Mouse (Mus musculus): ENCODE data around the gene Ispd. TPM values are rescaled to one million over a fixed set of nuclear protein-coding genes. Genes with fewer than 3 reads are reported as not detected.

Gene Ispd
- polyA plus RNA-seq, 1 experiment from 2014 or later: 13.7 TPM

DNA sequence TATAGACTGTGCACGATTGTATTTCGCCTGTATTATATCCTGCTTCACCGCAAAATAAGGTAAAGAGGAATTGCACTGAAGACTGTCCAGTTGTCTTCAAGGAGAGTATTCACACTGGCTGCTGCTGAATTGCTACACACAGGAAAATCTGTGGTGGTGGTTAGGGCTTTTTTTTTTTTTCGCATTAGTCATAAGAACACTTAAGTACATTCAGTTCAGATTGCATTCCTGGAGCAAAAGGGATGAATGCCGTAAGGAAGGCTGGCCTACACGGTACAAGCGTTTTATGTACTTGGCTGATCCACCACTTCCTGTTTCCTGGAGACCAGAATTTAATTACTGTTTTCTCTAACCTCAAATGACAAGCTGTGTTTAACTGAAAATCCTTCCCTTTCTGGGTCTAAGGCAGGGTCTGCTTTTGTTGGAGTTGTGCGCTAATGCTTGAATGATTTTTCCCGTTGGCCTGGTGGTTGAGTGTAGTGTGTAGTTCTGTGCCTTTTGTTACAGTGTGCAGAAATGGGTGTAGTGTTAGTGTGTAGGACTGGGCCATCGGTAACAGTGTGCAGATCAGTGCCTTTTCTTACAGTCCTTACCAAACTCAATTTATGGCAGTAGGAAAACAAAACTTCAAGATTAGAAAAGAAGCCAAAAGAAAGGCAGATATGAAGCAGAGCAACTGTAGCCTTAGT, 128.8 kb downstream of the Ispd start:
- H3K27ac ChIP-seq (ENCODE audit: low read length): no peak overlapping the region
- 75% methylated on average over 10 of the region's 10 CpGs for WGBS
- no peak overlapping the region for H3K4me2 ChIP-seq (replicated peaks; ENCODE audit: low read depth, low read length)
- H3K4me3 ChIP-seq (ENCODE audit: low read depth, low read length): no peak overlapping the region
- no peaks in the 10 kb centered on the region for H3K4me1 ChIP-seq (ENCODE audit: control insufficient read depth, insufficient read depth, low read length)
- H3K9ac ChIP-seq (replicated peaks; ENCODE audit: low read depth, low read length): no peak overlapping the region
- no peaks in the 10 kb centered on the region for H3K27me3 ChIP-seq (ENCODE audit: control insufficient read depth, insufficient read depth, low read length)
- ATAC-seq (ENCODE audit: insufficient number of reproducible peaks, insufficient read depth, low FRiP score, low read depth): no peak
- no peaks in the 10 kb centered on the region for H3K9me3 ChIP-seq (ENCODE audit: control insufficient read depth, low read depth, low read length)
- H3K36me3 ChIP-seq (ENCODE audit: control insufficient read depth, insufficient read depth, low read length): no peaks in the 10 kb centered on the region

DNA sequence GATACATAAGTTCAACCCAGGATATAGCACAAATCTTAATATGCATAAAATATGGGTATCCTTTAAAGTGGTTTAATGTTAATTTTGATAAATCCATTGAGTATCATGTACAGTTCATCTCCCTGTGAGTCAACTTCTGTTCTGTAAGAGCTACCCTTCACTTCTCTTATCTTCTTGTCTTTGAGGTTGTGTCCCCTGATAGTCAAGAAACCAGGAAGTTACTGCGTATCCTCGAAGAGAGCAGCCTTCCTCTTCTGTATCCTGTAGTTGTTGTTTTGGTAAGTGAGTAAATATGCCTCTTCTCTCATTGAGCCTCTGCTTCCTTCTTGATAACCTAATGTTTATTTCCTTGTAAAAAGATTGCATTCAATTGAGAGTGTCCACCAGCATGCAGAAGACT, 140.5 kb downstream of the Ispd start:
- no peak for ATAC-seq (ENCODE audit: insufficient number of reproducible peaks, insufficient read depth, low FRiP score, low read depth)
- Histone ChIP-seq H3K4me3 (ENCODE audit: low read depth, low read length) (no peak overlapping the region), H3K9ac (replicated peaks; ENCODE audit: low read depth, low read length) (no peak overlapping the region), H3K4me1 (ENCODE audit: control insufficient read depth, insufficient read depth, low read length) (no peaks in the 10 kb centered on the region), H3K9me3 (ENCODE audit: control insufficient read depth, low read depth, low read length) (no peaks in the 10 kb centered on the region), H3K27me3 (ENCODE audit: control insufficient read depth, insufficient read depth, low read length) (no peaks in the 10 kb centered on the region), H3K4me2 (replicated peaks; ENCODE audit: low read depth, low read length) (no peak overlapping the region), H3K27ac (ENCODE audit: low read length) (no peak overlapping the region), H3K36me3 (ENCODE audit: control insufficient read depth, insufficient read depth, low read length) (no peaks in the 10 kb centered on the region)
- 82% methylated on average over 2 of the region's 2 CpGs for WGBS

DNA sequence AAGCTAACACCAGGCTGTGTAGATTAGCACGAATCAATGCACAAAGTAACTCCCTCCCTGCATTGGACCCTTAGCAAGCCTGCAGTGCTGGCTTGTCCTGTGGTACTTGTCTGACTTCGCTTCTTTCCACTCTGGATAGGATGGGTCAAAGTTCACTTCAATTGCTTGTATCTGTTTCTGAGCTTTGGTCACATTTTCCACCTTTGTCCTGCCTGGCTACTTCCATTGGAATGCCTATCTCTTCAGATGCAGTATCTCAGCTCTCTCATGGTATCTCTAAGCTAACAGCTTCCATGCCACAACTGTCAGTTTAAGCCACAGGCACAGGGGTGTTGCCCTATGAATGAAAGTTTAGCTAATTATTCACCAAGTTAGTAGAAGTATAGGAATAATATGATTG, 142.3 kb downstream of the Ispd start:
- Histone ChIP-seq H3K4me2 (replicated peaks; ENCODE audit: low read depth, low read length) (no peak overlapping the region), H3K9me3 (ENCODE audit: control insufficient read depth, low read depth, low read length) (no peaks in the 10 kb centered on the region), H3K9ac (replicated peaks; ENCODE audit: low read depth, low read length) (no peak overlapping the region), H3K27me3 (ENCODE audit: control insufficient read depth, insufficient read depth, low read length) (no peaks in the 10 kb centered on the region), H3K36me3 (ENCODE audit: control insufficient read depth, insufficient read depth, low read length) (no peaks in the 10 kb centered on the region), H3K4me1 (ENCODE audit: control insufficient read depth, insufficient read depth, low read length) (no peaks in the 10 kb centered on the region), H3K4me3 (ENCODE audit: low read depth, low read length) (no peak overlapping the region), H3K27ac (ENCODE audit: low read length) (no peak overlapping the region)
- ATAC-seq (ENCODE audit: insufficient number of reproducible peaks, insufficient read depth, low FRiP score, low read depth): no peak
- WGBS: 77% methylated on average over 2 of the region's 2 CpGs

GRCm38 (mm10) chr12:36530920-36531319, 149.7 kb downstream of the Ispd start:
- whole genome bisulfite sequencing: 75% methylated on average over 2 of the region's 2 CpGs
- ATAC-seq (ENCODE audit: insufficient number of reproducible peaks, insufficient read depth, low FRiP score, low read depth): no peak
- Histone ChIP-seq H3K4me1 (ENCODE audit: control insufficient read depth, insufficient read depth, low read length) (no peaks in the 10 kb centered on the region), H3K4me3 (ENCODE audit: low read depth, low read length) (no peak overlapping the region), H3K27me3 (ENCODE audit: control insufficient read depth, insufficient read depth, low read length) (no peaks in the 10 kb centered on the region), H3K27ac (ENCODE audit: low read length) (no peak overlapping the region), H3K9me3 (ENCODE audit: control insufficient read depth, low read depth, low read length) (no peaks in the 10 kb centered on the region), H3K36me3 (ENCODE audit: control insufficient read depth, insufficient read depth, low read length) (no peaks in the 10 kb centered on the region), H3K9ac (replicated peaks; ENCODE audit: low read depth, low read length) (no peak overlapping the region), H3K4me2 (replicated peaks; ENCODE audit: low read depth, low read length) (no peak overlapping the region)

DNA sequence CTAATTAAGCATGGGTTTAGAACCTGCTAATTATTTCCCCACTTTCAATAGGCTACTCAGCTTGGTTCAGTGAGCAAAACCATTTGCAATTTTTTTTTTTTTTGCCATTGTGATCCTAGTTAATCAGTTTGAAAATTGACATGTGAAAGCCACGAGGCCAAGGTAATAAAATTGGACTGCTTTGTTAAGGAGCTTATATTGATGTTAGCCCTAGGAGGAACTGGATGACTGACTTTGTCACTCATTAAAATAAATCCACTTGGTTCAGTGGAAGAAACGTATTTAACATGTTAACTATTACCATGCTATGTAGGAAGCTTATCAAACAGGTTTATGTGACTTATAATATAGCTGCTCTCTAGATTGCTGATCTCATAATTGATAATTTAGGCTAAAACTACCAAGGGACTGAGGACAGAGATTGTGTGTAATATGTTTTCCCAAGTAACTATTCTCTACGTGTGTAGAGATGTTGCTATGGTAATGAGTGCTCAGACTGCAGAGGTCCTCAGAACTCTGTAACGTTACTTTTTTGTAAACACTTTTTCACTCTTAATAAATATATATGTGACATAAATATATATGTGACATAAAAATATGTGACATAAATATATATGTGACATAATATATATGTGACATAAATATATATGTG, 150.3 kb downstream of the Ispd start:
- ATAC-seq (ENCODE audit: insufficient number of reproducible peaks, insufficient read depth, low FRiP score, low read depth): no peak
- no peak overlapping the region for H3K9ac ChIP-seq (replicated peaks; ENCODE audit: low read depth, low read length)
- 69% methylated on average over 4 of the region's 4 CpGs for WGBS
- H3K27me3 ChIP-seq (ENCODE audit: control insufficient read depth, insufficient read depth, low read length): no peaks in the 10 kb centered on the region
- no peaks in the 10 kb centered on the region for H3K4me1 ChIP-seq (ENCODE audit: control insufficient read depth, insufficient read depth, low read length)
- H3K27ac ChIP-seq (ENCODE audit: low read length): no peak overlapping the region
- H3K36me3 ChIP-seq (ENCODE audit: control insufficient read depth, insufficient read depth, low read length): no peaks in the 10 kb centered on the region
- no peak overlapping the region for H3K4me3 ChIP-seq (ENCODE audit: low read depth, low read length)
- no peaks in the 10 kb centered on the region for H3K9me3 ChIP-seq (ENCODE audit: control insufficient read depth, low read depth, low read length)
- no peak overlapping the region for H3K4me2 ChIP-seq (replicated peaks; ENCODE audit: low read depth, low read length)

DNA sequence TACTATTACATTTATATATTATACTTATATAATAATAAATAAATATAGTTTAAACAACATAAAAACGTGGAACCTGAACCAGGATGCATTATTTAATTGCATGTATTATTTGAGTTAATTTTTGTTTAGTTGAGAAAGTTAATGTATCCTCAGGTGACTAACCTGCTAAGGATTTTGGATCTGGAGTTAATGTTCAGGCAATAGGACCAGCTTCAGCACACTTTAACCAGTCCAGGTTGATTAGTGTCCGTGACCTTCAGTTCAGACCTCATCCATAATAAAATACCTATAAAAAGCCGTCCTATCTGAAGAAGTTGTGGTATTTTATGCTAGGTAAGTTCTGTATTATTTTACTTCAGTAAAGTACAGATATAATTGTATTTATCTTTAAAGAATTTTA, 151.3 kb downstream of the Ispd start:
- Histone ChIP-seq H3K9me3 (ENCODE audit: control insufficient read depth, low read depth, low read length) (no peaks in the 10 kb centered on the region), H3K27ac (ENCODE audit: low read length) (no peak overlapping the region), H3K4me1 (ENCODE audit: control insufficient read depth, insufficient read depth, low read length) (no peaks in the 10 kb centered on the region), H3K36me3 (ENCODE audit: control insufficient read depth, insufficient read depth, low read length) (no peaks in the 10 kb centered on the region), H3K27me3 (ENCODE audit: control insufficient read depth, insufficient read depth, low read length) (no peaks in the 10 kb centered on the region), H3K9ac (replicated peaks; ENCODE audit: low read depth, low read length) (no peak overlapping the region), H3K4me2 (replicated peaks; ENCODE audit: low read depth, low read length) (no peak overlapping the region), H3K4me3 (ENCODE audit: low read depth, low read length) (no peak overlapping the region)
- 80% methylated on average over 3 of the region's 3 CpGs for WGBS
- no peak for ATAC-seq (ENCODE audit: insufficient number of reproducible peaks, insufficient read depth, low FRiP score, low read depth)

DNA sequence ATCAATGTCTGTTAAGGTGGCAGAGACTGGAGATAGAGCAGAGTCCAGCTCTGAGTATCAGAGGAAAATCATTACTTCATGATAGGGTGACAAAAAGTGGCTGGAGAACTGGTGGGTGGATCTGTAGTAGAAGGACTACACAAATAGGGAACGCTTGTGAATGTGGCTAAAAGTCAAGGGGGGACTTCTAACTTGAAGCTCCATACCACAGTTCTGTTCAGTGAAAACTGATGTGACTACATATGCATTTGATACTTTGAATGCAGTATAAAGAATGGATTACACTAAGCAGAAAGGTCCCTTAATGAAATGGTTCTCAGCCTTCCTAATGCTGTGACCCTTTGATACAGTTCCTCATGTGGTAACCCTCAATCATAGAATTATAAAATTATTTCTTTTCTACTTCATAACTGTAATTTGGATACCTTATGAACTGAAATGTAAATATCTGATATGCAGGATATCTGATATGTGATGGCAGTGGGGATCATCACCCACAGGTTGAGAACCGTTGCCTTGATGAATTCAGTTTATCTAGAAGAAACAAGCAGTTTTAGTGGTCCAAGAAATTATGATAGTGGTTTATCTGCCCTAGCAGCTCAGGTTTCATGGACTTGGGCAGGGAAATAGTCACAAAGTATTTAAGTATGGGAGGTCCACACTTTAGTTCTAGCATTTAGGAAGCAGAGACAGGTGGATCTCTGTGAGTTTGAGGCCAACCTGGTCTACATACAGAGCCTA, 152.1 kb downstream of the Ispd start:
- Histone ChIP-seq H3K36me3 (ENCODE audit: control insufficient read depth, insufficient read depth, low read length) (no peaks in the 10 kb centered on the region), H3K9ac (replicated peaks; ENCODE audit: low read depth, low read length) (no peak overlapping the region), H3K9me3 (ENCODE audit: control insufficient read depth, low read depth, low read length) (no peaks in the 10 kb centered on the region), H3K4me3 (ENCODE audit: low read depth, low read length) (no peak overlapping the region), H3K4me1 (ENCODE audit: control insufficient read depth, insufficient read depth, low read length) (no peaks in the 10 kb centered on the region), H3K27ac (ENCODE audit: low read length) (no peak overlapping the region), H3K27me3 (ENCODE audit: control insufficient read depth, insufficient read depth, low read length) (no peaks in the 10 kb centered on the region), H3K4me2 (replicated peaks; ENCODE audit: low read depth, low read length) (no peak overlapping the region)
- ATAC-seq (ENCODE audit: insufficient number of reproducible peaks, insufficient read depth, low FRiP score, low read depth): no peak
- 78% methylated on average over 2 of the region's 2 CpGs for WGBS

DNA sequence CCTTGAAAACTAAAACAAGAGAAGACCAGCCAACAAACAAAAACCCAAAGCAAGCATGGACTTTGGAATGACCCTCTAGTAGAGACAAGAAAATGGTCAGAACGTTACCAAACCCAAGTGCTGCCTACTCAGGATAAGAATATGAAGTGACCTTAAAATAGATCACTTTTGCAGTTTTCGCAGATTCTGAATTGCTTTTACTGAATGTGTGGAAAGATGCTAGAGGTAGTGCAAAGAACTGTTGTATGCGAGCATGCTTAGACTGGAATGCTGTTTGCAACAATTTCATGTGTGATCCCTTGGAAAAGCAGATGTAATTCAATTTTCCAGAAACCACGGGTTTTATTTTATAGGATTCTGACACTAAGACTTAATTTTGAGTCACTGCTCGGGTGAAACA, 153.3 kb downstream of the Ispd start:
- WGBS: 86% methylated on average over 5 of the region's 5 CpGs
- H3K4me1 ChIP-seq (ENCODE audit: control insufficient read depth, insufficient read depth, low read length): no peaks in the 10 kb centered on the region
- no peak for ATAC-seq (ENCODE audit: insufficient number of reproducible peaks, insufficient read depth, low FRiP score, low read depth)
- no peak overlapping the region for H3K9ac ChIP-seq (replicated peaks; ENCODE audit: low read depth, low read length)
- no peak overlapping the region for H3K4me2 ChIP-seq (replicated peaks; ENCODE audit: low read depth, low read length)
- no peak overlapping the region for H3K27ac ChIP-seq (ENCODE audit: low read length)
- no peaks in the 10 kb centered on the region for H3K27me3 ChIP-seq (ENCODE audit: control insufficient read depth, insufficient read depth, low read length)
- H3K9me3 ChIP-seq (ENCODE audit: control insufficient read depth, low read depth, low read length): no peaks in the 10 kb centered on the region
- no peaks in the 10 kb centered on the region for H3K36me3 ChIP-seq (ENCODE audit: control insufficient read depth, insufficient read depth, low read length)
- no peak overlapping the region for H3K4me3 ChIP-seq (ENCODE audit: low read depth, low read length)
